Mouse (Mus musculus) neural tube, embryonic 11.5 days (tissue): ENCODE measurements around the gene Spint4. TPM values are rescaled to one million over a fixed set of nuclear protein-coding genes. Genes with fewer than 3 reads are reported as not detected.
A peak's percentile ranks its signal among the peaks of the same experiment; 100 is the strongest.

Source experiments
- ATAC-seq: fragments of 200-750 bp; cut with Nextera tagmentation; 2 replicates; pipeline ENCODE4 v1.8.0; 2017; ENCODE audit warnings: moderate number of reproducible peaks, mild to moderate bottlenecking, moderate TSS enrichment, moderate library complexity; ENCODE audit not compliant: insufficient read depth, low FRiP score, low TSS enrichment
- DNase-seq: peaks from one replicate; pipeline ENCODE4 v3.0.0-alpha.2; 2015; ENCODE audit warnings: low spot score
- H3K27ac ChIP-seq: fragments of 300-500 bp; sonication (generic); 2 replicates; pipeline ENCODE4 v1.5.1; 2014; ENCODE audit warnings: low read depth, mild to moderate bottlenecking, low read length
- H3K27me3 ChIP-seq: fragments of 300-500 bp; sonication (generic); 2 replicates; pipeline ENCODE4 v1.6.1; 2014; ENCODE audit warnings: mild to moderate bottlenecking, low read length, mixed read lengths; ENCODE audit not compliant: control insufficient read depth, insufficient read depth
- H3K36me3 ChIP-seq: fragments of 300-500 bp; sonication (generic); 2 replicates; pipeline ENCODE4 v1.6.1; 2014; ENCODE audit warnings: mild to moderate bottlenecking, low read length, moderate library complexity, mixed read lengths; ENCODE audit not compliant: control insufficient read depth, insufficient read depth
- H3K4me1 ChIP-seq: fragments of 300-500 bp; sonication (generic); 2 replicates; pipeline ENCODE4 v1.6.1; 2014; ENCODE audit warnings: low read length, mixed read lengths; ENCODE audit not compliant: control insufficient read depth, insufficient read depth
- H3K4me2 ChIP-seq: fragments of 300-500 bp; sonication (generic); 2 replicates; pipeline ENCODE4 v1.6.1; 2014; ENCODE audit warnings: low read depth, mild to moderate bottlenecking, moderate library complexity
- H3K4me3 ChIP-seq: fragments of 300-500 bp; sonication (generic); 2 replicates; pipeline ENCODE4 v1.5.1; 2014; ENCODE audit warnings: low read depth, low read length
- H3K9ac ChIP-seq: fragments of 300-500 bp; sonication (generic); 2 replicates; pipeline ENCODE4 v1.6.1; 2014; ENCODE audit warnings: mild to moderate bottlenecking, low read length
- H3K9me3 ChIP-seq: fragments of 300-500 bp; sonication (generic); 2 replicates; pipeline ENCODE4 v1.6.1; 2016; ENCODE audit warnings: low read length; ENCODE audit not compliant: control insufficient read depth
- WGBS: fragments of 180-500 bp; shearing (Covaris S2); extraction: QIAGEN DNeasy Blood & Tissue Kit; methylation state at CpG from one replicate; pipeline ENCODE4 v1.1.7; 2014; 5-methylcytosine and 5-hydroxymethylcytosine counted together
- polyA plus RNA-seq: library from polyadenylated mRNA; unstranded; fragments of >200 nt; fragmentation: Nextera tagmentation; extraction: Ambion mirVana; gene quantifications from 2 replicates; pipeline ENCODE4 v1.2.1, GENCODE M21; 2014

Spint4 gene
- polyA plus RNA-seq, 1 experiment from 2014 or later, result not detected

DNA sequence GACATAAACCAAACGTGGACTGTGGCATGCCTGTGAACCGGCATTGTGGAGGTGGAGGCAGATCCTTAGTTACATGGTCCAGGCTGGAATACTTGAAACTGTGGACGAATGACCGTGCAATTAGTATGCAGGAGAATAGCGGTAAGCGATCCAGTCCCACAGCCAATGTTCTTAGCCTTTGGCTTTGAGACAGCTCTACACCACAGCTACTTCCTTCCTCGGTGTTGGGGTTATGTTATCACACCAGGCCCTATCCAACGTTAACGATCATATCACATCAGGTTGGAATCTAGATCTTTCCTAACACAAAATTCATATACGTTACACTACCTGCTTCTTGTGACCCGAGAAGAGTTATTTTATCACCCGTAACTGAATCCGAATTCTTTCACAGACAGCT is 46.7 kb downstream of the Spint4 start:
- WGBS, result 76% methylated on average over 13 of the region's 13 CpGs
- DNase-seq (no peak), ATAC-seq (no peak)
- no peaks in the 10 kb centered on the region for H3K27me3 ChIP-seq
- peak overlapping the region; percentile 82; the same call in 1 of the 2 replicates for H3K9ac ChIP-seq
- H3K4me2 ChIP-seq, result peak overlapping the region; percentile 53
- H3K9me3 ChIP-seq, result no peaks in the 10 kb centered on the region
- H3K27ac ChIP-seq, result no peak overlapping the region
- H3K36me3 ChIP-seq, result no peaks in the 10 kb centered on the region
- peaks cover 10% of the 10 kb centered on the region for H3K4me1 ChIP-seq
- H3K4me3 ChIP-seq, result peak overlapping the region; percentile 74

DNA sequence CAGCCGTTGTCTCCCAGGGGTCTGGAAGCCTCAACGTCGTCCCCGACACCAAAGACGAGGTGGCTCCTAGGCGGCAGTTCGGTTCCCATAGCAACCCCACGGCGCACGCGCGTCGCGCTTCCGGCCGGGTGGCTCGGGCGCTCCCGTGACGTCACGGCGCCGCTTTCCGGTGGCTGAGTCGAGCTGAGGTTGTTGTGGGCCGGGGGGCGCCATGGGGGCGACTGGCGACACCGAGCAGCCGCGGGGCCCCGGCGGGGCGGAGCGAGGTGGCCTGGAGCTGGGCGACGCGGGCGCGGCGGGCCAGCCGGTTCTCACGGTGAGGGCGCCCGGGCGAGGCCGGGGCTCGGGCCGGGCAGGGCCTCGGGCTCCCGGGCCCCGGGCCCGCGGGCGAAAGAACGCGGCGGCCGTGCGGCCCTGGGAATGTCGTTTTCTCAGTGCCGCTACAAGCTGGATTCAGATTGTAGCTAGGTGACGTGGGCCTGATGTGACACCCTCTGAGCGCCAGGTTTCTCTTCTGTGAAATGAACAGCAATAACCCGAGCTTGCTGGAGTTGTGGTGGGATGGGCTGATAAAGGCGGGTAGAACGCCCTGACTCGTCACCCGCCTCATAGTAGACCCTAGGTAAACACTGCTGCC is 47.7 kb downstream of the Spint4 start, which contains the start of the genes Wfdc3 and Dnttip1:
Gene Wfdc3 (minus strand): TSS at position 89 of the 637 bp plus-strand sequence.
Gene Dnttip1 (plus strand): TSS at position 141 of the 637 bp plus-strand sequence.
- peaks cover 10% of the 10 kb centered on the region for H3K4me1 ChIP-seq
- ATAC-seq, result peak; percentile 91
- DNase-seq, result peak; percentile 94
- H3K4me3 ChIP-seq, result peak within 1 kb of the TSS; percentile 74
- H3K27me3 ChIP-seq, result no peaks in the 10 kb centered on the region
- under 1% methylated on average over 61 of the region's 70 CpGs for WGBS
- H3K9me3 ChIP-seq, result no peaks in the 10 kb centered on the region
- peak within 1 kb of the TSS; percentile 82 for H3K9ac ChIP-seq
- no peaks in the 10 kb centered on the region for H3K36me3 ChIP-seq
- H3K27ac ChIP-seq, result no peak within 1 kb of the TSS
- H3K4me2 ChIP-seq, result peak within 1 kb of the TSS; percentile 53

DNA sequence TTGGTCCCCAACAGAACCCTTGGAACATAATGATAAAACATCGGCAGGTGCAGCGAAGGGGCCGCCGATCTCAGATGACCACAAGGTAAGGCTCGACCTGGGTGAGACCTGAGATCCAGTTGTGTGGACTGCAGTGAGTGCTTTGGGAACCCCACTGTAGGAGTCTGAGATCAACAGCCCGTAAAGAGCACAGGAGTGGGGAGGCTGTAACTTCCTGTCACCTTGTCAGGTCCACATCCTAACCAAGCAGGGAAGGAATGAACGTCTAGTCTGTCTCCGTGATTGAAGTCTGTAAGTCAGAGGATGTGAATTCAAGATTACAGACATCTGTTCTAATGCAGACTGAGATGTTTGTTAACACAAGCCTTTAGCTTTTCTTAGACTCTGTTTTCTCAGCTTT is 48.4 kb downstream of the Spint4 start:
- ATAC-seq, result no peak
- H3K4me2 ChIP-seq, result peak overlapping the region; percentile 53
- no peaks in the 10 kb centered on the region for H3K36me3 ChIP-seq
- H3K27me3 ChIP-seq, result no peaks in the 10 kb centered on the region
- DNase-seq, result no peak
- H3K27ac ChIP-seq, result no peak overlapping the region
- peak overlapping the region; percentile 82 for H3K9ac ChIP-seq
- H3K9me3 ChIP-seq, result no peaks in the 10 kb centered on the region
- peak overlapping the region; percentile 74 for H3K4me3 ChIP-seq
- WGBS, result 56% methylated on average over 8 of the region's 8 CpGs
- peaks cover 10% of the 10 kb centered on the region for H3K4me1 ChIP-seq

DNA sequence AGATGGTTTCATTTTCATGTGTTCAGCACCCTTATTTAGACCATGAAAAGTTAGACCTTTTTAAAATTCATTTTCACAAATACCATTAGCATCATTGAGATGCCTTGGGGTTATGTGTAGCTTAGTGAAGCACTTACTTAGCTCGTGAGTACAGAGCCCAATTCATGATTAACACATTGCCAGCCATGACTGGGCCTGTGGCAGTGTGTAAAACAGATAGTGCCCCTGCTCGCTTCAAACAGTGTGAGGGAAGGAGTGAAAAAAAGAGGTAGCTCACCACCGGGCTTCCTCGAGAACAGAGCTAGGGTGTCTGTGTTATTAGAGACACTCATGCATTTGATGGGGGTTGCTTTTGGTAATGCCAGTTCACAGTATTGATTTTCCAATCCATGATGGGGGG is 49.9 kb downstream of the Spint4 start:
- DNase-seq, result no peak
- no peaks in the 10 kb centered on the region for H3K36me3 ChIP-seq
- H3K4me3 ChIP-seq, result no peak overlapping the region
- H3K9ac ChIP-seq, result no peak overlapping the region
- no peaks in the 10 kb centered on the region for H3K9me3 ChIP-seq
- WGBS, result 89% methylated on average over 4 of the region's 4 CpGs
- no peak for ATAC-seq
- H3K27me3 ChIP-seq, result no peaks in the 10 kb centered on the region
- H3K4me1 ChIP-seq, result peaks cover 10% of the 10 kb centered on the region
- H3K27ac ChIP-seq, result no peak overlapping the region
- H3K4me2 ChIP-seq, result no peak overlapping the region

DNA sequence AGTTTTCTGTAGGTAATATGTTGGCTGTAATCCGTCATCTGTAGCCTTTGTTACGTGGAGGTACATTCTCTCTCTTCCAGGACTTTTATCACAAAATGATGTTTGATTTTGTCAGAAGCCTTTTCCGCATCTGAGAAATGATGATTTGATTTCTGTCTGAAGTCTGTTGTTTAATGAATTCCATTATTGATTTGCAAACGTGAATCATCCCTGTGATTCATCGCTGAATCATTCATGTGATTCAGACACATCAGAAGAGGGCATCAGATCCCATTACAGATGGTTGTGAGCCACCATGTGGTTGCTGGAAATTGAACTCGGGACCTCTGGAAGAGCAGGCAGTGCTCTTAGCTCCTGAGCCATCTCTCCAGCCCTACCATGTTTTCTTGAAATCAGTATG is 50.7 kb downstream of the Spint4 start:
- Histone ChIP-seq H3K9me3 (no peaks in the 10 kb centered on the region), H3K4me2 (no peak overlapping the region), H3K4me3 (no peak overlapping the region), H3K27me3 (no peaks in the 10 kb centered on the region), H3K27ac (no peak overlapping the region), H3K9ac (no peak overlapping the region), H3K36me3 (0 out of 2 replicates have a peak, but pooled peaks cover under 1% of the 10 kb centered on the region), H3K4me1 (peaks cover 10% of the 10 kb centered on the region)
- DNase-seq, result no peak
- 92% methylated on average over 6 of the region's 6 CpGs for WGBS
- no peak for ATAC-seq

Other genes starting within 250 kb of the Spint4 start
- gene Sys1, start 241.5 kb upstream of the Spint4 start, polyA plus RNA-seq, result 64.2 and 64.4 TPM in 2 replicates
- 4.9 and 6.4 TPM in 2 replicates for gene Gm20458, start 237.5 kb upstream of the Spint4 start, polyA plus RNA-seq
- not detected in 2 replicates for gene Trp53tg5, start 224.8 kb upstream of the Spint4 start, polyA plus RNA-seq
- gene Dbndd2, start 212.4 kb upstream of the Spint4 start, polyA plus RNA-seq, result 3.5 and 4.5 TPM in 2 replicates
- gene Pigt, start 201.0 kb upstream of the Spint4 start, polyA plus RNA-seq, result 55.0 and 57.4 TPM in 2 replicates
- gene Wfdc2, start 136.1 kb upstream of the Spint4 start, polyA plus RNA-seq, result 8.4 and 13.8 TPM in 2 replicates
- not detected in 2 replicates for gene Spint3, start 125.0 kb upstream of the Spint4 start, polyA plus RNA-seq
- gene Wfdc6a, start 113.1 kb upstream of the Spint4 start, polyA plus RNA-seq, result not detected in 2 replicates
- gene Eppin, start 104.9 kb upstream of the Spint4 start, polyA plus RNA-seq, result not detected in 2 replicates
- gene Wfdc6b, start 85.0 kb upstream of the Spint4 start, polyA plus RNA-seq, result not detected in 2 replicates
- gene Wfdc8, start 84.9 kb upstream of the Spint4 start, polyA plus RNA-seq, result not detected in 2 replicates
- gene Wfdc16, start 59.7 kb upstream of the Spint4 start, polyA plus RNA-seq, result not detected in 2 replicates
- not detected in 2 replicates for gene Wfdc10, start 42.5 kb upstream of the Spint4 start, polyA plus RNA-seq
- not detected in 2 replicates for gene Wfdc9, start 41.9 kb upstream of the Spint4 start, polyA plus RNA-seq
- not detected in 2 replicates for gene Wfdc11, start 24.4 kb upstream of the Spint4 start, polyA plus RNA-seq
- gene Wfdc13, start 13.4 kb upstream of the Spint4 start, polyA plus RNA-seq, result 0.30 TPM in 1 of 2 replicates, not detected in the other
- gene Spint5, start 16.8 kb downstream of the Spint4 start, polyA plus RNA-seq, result not detected in 2 replicates
- 0.13 and 1.4 TPM in 2 replicates for gene Wfdc3, start 47.4 kb downstream of the Spint4 start, polyA plus RNA-seq
- gene Dnttip1, start 47.5 kb downstream of the Spint4 start, polyA plus RNA-seq, result 67.9 and 77.0 TPM in 2 replicates
- 449 and 453 TPM in 2 replicates for gene Ube2c, start 71.4 kb downstream of the Spint4 start, polyA plus RNA-seq
- 43.2 and 55.4 TPM in 2 replicates for gene Tnnc2, start 81.5 kb downstream of the Spint4 start, polyA plus RNA-seq
- 11.2 and 14.1 TPM in 2 replicates for gene Snx21, start 87.3 kb downstream of the Spint4 start, polyA plus RNA-seq
- gene Acot8, start 106.4 kb downstream of the Spint4 start, polyA plus RNA-seq, result 15.1 TPM in 2 replicates
- gene Zswim3, start 106.6 kb downstream of the Spint4 start, polyA plus RNA-seq, result 12.9 and 14.0 TPM in 2 replicates
- gene Zswim1, start 124.2 kb downstream of the Spint4 start, polyA plus RNA-seq, result 22.9 and 23.2 TPM in 2 replicates
- not detected in 2 replicates for gene Spata25, start 130.0 kb downstream of the Spint4 start, polyA plus RNA-seq
- 87.9 and 88.6 TPM in 2 replicates for gene Ctsa, start 134.4 kb downstream of the Spint4 start, polyA plus RNA-seq
- 3.8 and 4.8 TPM in 2 replicates for gene Neurl2, start 135.0 kb downstream of the Spint4 start, polyA plus RNA-seq
- gene Pltp, start 159.2 kb downstream of the Spint4 start, polyA plus RNA-seq, result 58.4 and 58.9 TPM in 2 replicates
- gene Pcif1, start 180.8 kb downstream of the Spint4 start, polyA plus RNA-seq, result 68.0 and 76.6 TPM in 2 replicates
- 13.9 and 15.4 TPM in 2 replicates for gene Zfp335, start 213.3 kb downstream of the Spint4 start, polyA plus RNA-seq
- 1.2 and 2.1 TPM in 2 replicates for gene Mmp9, start 242.3 kb downstream of the Spint4 start, polyA plus RNA-seq